Mouse (Mus musculus): ENCODE measurements around the gene Tmem223.
"Not testable (repeated sequence)": the region's sequence is repeated elsewhere in the genome, so short reads cannot be mapped to it uniquely, and the experiment has no call there.

The Tmem223 gene

GRCm38 (mm10) chr19:8770567-8771270 lies at the start of gene Tmem223:
TSS of gene Tmem223 (plus strand) at chr19:8770996.
- peak; percentile 85 to 92 for DNase-seq

GRCm38 (mm10) chr19:8721378-8721777 lies 49.4 kb upstream of the Tmem223 start:
- no peak for DNase-seq

- no peak for DNase-seq
Observed at GRCm38 (mm10) chr19:8722021-8722420, 48.8 kb upstream of the Tmem223 start.

- no peak for DNase-seq
Observed at GRCm38 (mm10) chr19:8722559-8722906, 48.3 kb upstream of the Tmem223 start.

- peak; percentile 95 to 98 for DNase-seq
Observed at GRCm38 (mm10) chr19:8722907-8723573, 47.8 kb upstream of the Tmem223 start, which contains the start of gene Slc3a2. TSS of gene Slc3a2 (minus strand) at chr19:8723369.

- no peak for DNase-seq
Observed at GRCm38 (mm10) chr19:8723574-8724346, 47.0 kb upstream of the Tmem223 start.

GRCm38 (mm10) chr19:8724392-8724791 lies 46.4 kb upstream of the Tmem223 start:
- DNase-seq, result no peak

- DNase-seq, result no peak
Observed at GRCm38 (mm10) chr19:8725081-8725613, 45.6 kb upstream of the Tmem223 start.

- DNase-seq, result no peak
Observed at GRCm38 (mm10) chr19:8726609-8727390, 44.0 kb upstream of the Tmem223 start.

- no peak for DNase-seq
Observed at GRCm38 (mm10) chr19:8727495-8728114, 43.2 kb upstream of the Tmem223 start.

- DNase-seq, result not testable (repeated sequence)
Observed at GRCm38 (mm10) chr19:8728335-8729099, 42.3 kb upstream of the Tmem223 start.

- DNase-seq, result no peak
Observed at GRCm38 (mm10) chr19:8734334-8734733, 36.5 kb upstream of the Tmem223 start.

- peak; percentile 93 to 97 for DNase-seq
Observed at GRCm38 (mm10) chr19:8735389-8736159, 35.2 kb upstream of the Tmem223 start, which contains the start of gene Wdr74. TSS of gene Wdr74 (plus strand) at chr19:8735827.

GRCm38 (mm10) chr19:8736160-8736467 lies 34.7 kb upstream of the Tmem223 start:
- DNase-seq, result no peak

GRCm38 (mm10) chr19:8738911-8739310 lies 31.9 kb upstream of the Tmem223 start:
- DNase-seq, result no peak

GRCm38 (mm10) chr19:8739646-8740045 lies 31.1 kb upstream of the Tmem223 start:
- no peak for DNase-seq

GRCm38 (mm10) chr19:8740603-8741002 lies 30.2 kb upstream of the Tmem223 start, which contains the start of gene 1700092M07Rik:
TSS of gene 1700092M07Rik (plus strand) at chr19:8740718.
- peak in 1 of 2 experiments; percentile 21 for DNase-seq

- peak; percentile 98 for DNase-seq
Observed at GRCm38 (mm10) chr19:8741243-8741869, 29.4 kb upstream of the Tmem223 start, which contains the start of gene Stx5a. TSS of gene Stx5a (plus strand) at chr19:8741413.

- DNase-seq, result no peak
Observed at GRCm38 (mm10) chr19:8742176-8742575, 28.6 kb upstream of the Tmem223 start.

GRCm38 (mm10) chr19:8745382-8745781 lies 25.4 kb upstream of the Tmem223 start:
- DNase-seq, result no peak
